In genomic region chr17:71485791-71486230, GRCm38 (mm10) we compare ENCODE assay signal across 8 mouse cellular contexts. TPM values are rescaled to one million over a fixed set of nuclear protein-coding genes. Genes with fewer than 3 reads are reported as not detected.
A peak's percentile ranks its signal among the peaks of the same experiment; 100 is the strongest.
DNase-seq lines count a peak whose midpoint lies in the region.

No protein-coding gene starts in this region.

- DNase-seq in right cerebral cortex, postnatal 25 days: peak; percentile 8
- no peak for DNase-seq in right cerebral cortex, postnatal 4 days
- DNase-seq in heart, adult 9 months (ENCODE audit: low spot score in 2 of 2): peak; percentile 56 to 59
- peak; percentile 55 for DNase-seq in kidney, postnatal 14 days
- peak; percentile 20 to 43 for DNase-seq in thymus, postnatal 10 days (ENCODE audit: low spot score in 2 of 2)
- no peak for DNase-seq in urinary bladder, postnatal 4 days (ENCODE audit: low spot score in 2 of 2)
- no peak for DNase-seq in testis, postnatal 14 days (ENCODE audit: low spot score)

- peaks cover 10% of the 10 kb centered on the region for H3K36me3 ChIP-seq in megakaryocyte, embryonic 14.5 days (replicated peaks; ENCODE audit: low read length)

- H3K9me3 ChIP-seq in megakaryocyte, embryonic 14.5 days: peaks cover 12% of the 10 kb centered on the region

- peaks cover 2% of the 10 kb centered on the region for H3K27me3 ChIP-seq in megakaryocyte, embryonic 14.5 days (replicated peaks)

- peaks cover 39% of the 10 kb centered on the region for H3K4me1 ChIP-seq in megakaryocyte, embryonic 14.5 days

- peak overlapping the region; percentile 93 for H3K4me3 ChIP-seq in megakaryocyte, embryonic 14.5 days (replicated peaks)

RNA-seq across cellular contexts. Expression of gene Smchd1, which starts 10.7 kb away (rescaled TPM):
- 1.8 and 4.1 TPM in 2 replicates for polyA plus RNA-seq in megakaryocyte, embryonic 14.5 days (2012; ENCODE audit: insufficient read depth, low replicate concordance)

RNA-seq across cellular contexts. Expression of gene Gm4707, which starts 26.1 kb away (rescaled TPM):
- 0.15 TPM in 1 of 2 replicates, not detected in the other for polyA plus RNA-seq in megakaryocyte, embryonic 14.5 days (2012; ENCODE audit: insufficient read depth, low replicate concordance)

RNA-seq across cellular contexts. Expression of gene Ndc80, which starts 40.8 kb away (rescaled TPM):
- polyA plus RNA-seq in megakaryocyte, embryonic 14.5 days (2012; ENCODE audit: insufficient read depth, low replicate concordance): 1.2 and 2.9 TPM in 2 replicates

Comparison
In these comparisons a context has a peak if more than half of its experiments do, and no peak if none do; other contexts are left out.
1. DNase-seq: peak in right cerebral cortex, postnatal 25 days (single experiment), heart, adult 9 months (2 of 2), kidney, postnatal 14 days (single experiment) and thymus, postnatal 10 days (2 of 2); none in right cerebral cortex, postnatal 4 days (single experiment), urinary bladder, postnatal 4 days (0 of 2) and testis, postnatal 14 days (single experiment).